Mouse (Mus musculus) CD4-positive, CD25-positive, alpha-beta regulatory T cell, adult 2 months (primary cell): Measurements from ENCODE around the gene Olfr1337.
"Not testable (repeated sequence)": the region's sequence is repeated elsewhere in the genome, so short reads cannot be mapped to it uniquely, and the experiment has no call there.

ENCODE experiments used
- DNase-seq: peaks from one replicate; pipeline ENCODE4 v3.0.0-alpha.2; 2012; ENCODE audit warnings: low read depth, low spot score

Gene Olfr1337

GRCm38 (mm10) chr4:118782486-118782885, at the start of gene Olfr1337:
Gene Olfr1337 (minus strand): TSS chr4:118782586.
- DNase-seq, result no peak

- no peak for DNase-seq
Observed at GRCm38 (mm10) chr4:118818921-118819320, 36.5 kb upstream of the Olfr1337 start.

- DNase-seq, result no peak
Observed at GRCm38 (mm10) chr4:118809844-118810243, 27.5 kb upstream of the Olfr1337 start, which contains the start of gene Olfr1335. Gene Olfr1335 (minus strand): TSS chr4:118809944.

GRCm38 (mm10) chr4:118792796-118793195, 10.4 kb upstream of the Olfr1337 start:
- DNase-seq, result not testable (repeated sequence)

- no peak for DNase-seq
Observed at GRCm38 (mm10) chr4:118758637-118759036, 23.7 kb downstream of the Olfr1337 start, which contains the start of gene Olfr1338. Gene Olfr1338 (minus strand): TSS chr4:118758737.

- no peak for DNase-seq
Observed at GRCm38 (mm10) chr4:118741881-118742280, 40.5 kb downstream of the Olfr1337 start.

- no peak for DNase-seq
Observed at GRCm38 (mm10) chr4:118740988-118741698, 41.2 kb downstream of the Olfr1337 start.

GRCm38 (mm10) chr4:118739574-118739973, 42.8 kb downstream of the Olfr1337 start:
- no peak for DNase-seq

GRCm38 (mm10) chr4:118731875-118732274, 50.5 kb downstream of the Olfr1337 start, which contains the start of gene Olfr1339:
Gene Olfr1339 (plus strand): TSS chr4:118732175.
- DNase-seq, result no peak
